Mouse (Mus musculus): ENCODE measurements around the gene Sstr2.

DNA sequence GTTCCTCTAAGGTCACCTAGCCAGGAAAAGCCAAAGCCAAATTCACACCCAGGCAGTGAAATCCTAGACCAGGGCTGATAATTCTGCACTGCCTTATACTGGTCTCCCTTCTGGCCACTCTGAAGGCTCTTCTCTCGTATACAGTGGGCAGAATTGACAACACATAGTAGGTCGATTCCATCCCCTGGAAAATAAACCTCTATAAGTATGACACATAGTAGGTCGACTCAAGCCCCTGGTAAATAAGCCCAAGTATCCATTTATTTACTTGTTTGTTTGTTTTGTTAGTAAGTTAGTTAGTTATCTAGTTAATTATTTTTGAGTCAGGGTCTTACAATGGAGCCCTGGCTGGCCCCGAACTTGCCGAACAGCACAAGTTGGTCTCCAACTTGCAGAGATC is 24.0 kb upstream of the Sstr2 start:
- no peak for TF ChIP-seq CTCF (IDR thresholded peaks at IDR 0.05; ENCODE audit: low read depth)
- TF ChIP-seq EP300 (IDR thresholded peaks at IDR 0.05; ENCODE audit: low read depth) = no peak

Measured in liver, embryonic 14.5 days (tissue).